Mouse (Mus musculus) forebrain, embryonic 13.5 days (tissue): Measurements from ENCODE around the gene Zkscan3. TPM values are rescaled to one million over a fixed set of nuclear protein-coding genes. Genes with fewer than 3 reads are reported as not detected.
A peak's percentile ranks its signal among the peaks of the same experiment; 100 is the strongest.

Source experiments
- ATAC-seq: fragments of 200-750 bp; cut with Nextera tagmentation; 2 replicates; pipeline ENCODE4 v1.8.0; 2017
- H3K27ac ChIP-seq: fragments of 300-500 bp; sonication (generic); 2 replicates; pipeline ENCODE4 v1.5.1; 2015; ENCODE audit warnings: inconsistent platforms, mild to moderate bottlenecking, moderate library complexity
- H3K27me3 ChIP-seq: fragments of 300-500 bp; sonication (generic); 2 replicates; pipeline ENCODE4 v1.6.1; 2015; ENCODE audit warnings: mild to moderate bottlenecking, inconsistent platforms
- H3K36me3 ChIP-seq: fragments of 300-500 bp; sonication (generic); 2 replicates; pipeline ENCODE4 v1.6.1; 2015; ENCODE audit warnings: mild to moderate bottlenecking, inconsistent platforms; ENCODE audit not compliant: poor library complexity, severe bottlenecking
- H3K4me1 ChIP-seq: fragments of 300-500 bp; sonication (generic); 2 replicates; pipeline ENCODE4 v1.6.1; 2015; ENCODE audit warnings: inconsistent platforms
- H3K4me2 ChIP-seq: fragments of 300-500 bp; sonication (generic); 2 replicates; pipeline ENCODE4 v1.6.1; 2015; ENCODE audit warnings: inconsistent platforms, mild to moderate bottlenecking, moderate library complexity
- H3K4me3 ChIP-seq: fragments of 300-500 bp; sonication (generic); 2 replicates; pipeline ENCODE4 v1.5.1; 2015; ENCODE audit warnings: mild to moderate bottlenecking, inconsistent platforms
- H3K9ac ChIP-seq: fragments of 300-500 bp; sonication (generic); 2 replicates; pipeline ENCODE4 v1.6.1; 2015; ENCODE audit warnings: mild to moderate bottlenecking, inconsistent platforms
- H3K9me3 ChIP-seq: fragments of 300-500 bp; sonication (generic); replicated peaks from 2 replicates; pipeline ENCODE4 v1.6.1; 2016; ENCODE audit warnings: inconsistent platforms
- WGBS: fragments of 180-500 bp; shearing (Covaris S2); methylation state at CpG from one replicate; pipeline ENCODE4 v1.1.7; 2015; 5-methylcytosine and 5-hydroxymethylcytosine counted together
- polyA plus RNA-seq: library from polyadenylated mRNA; unstranded; fragments of >200 nt; fragmentation: Nextera tagmentation; extraction: Ambion mirVana; gene quantifications from 2 replicates; pipeline ENCODE4 v1.2.1, GENCODE M21; 2015

Zkscan3 gene
- 97.9 and 98.4 TPM in 2 replicates for polyA plus RNA-seq

GRCm38 (mm10) chr13:21402287-21402846 is at the start of gene Zkscan3:
Gene Zkscan3, minus strand, starts transcription at chr13:21402755.
- Histone ChIP-seq H3K9ac (peak within 1 kb of the TSS; percentile 85), H3K9me3 (no peaks in the 10 kb centered on the region), H3K27me3 (0 out of 2 replicates have a peak, but pooled peaks cover 8% of the 10 kb centered on the region), H3K4me3 (peak within 1 kb of the TSS; percentile 82), H3K4me1 (peaks cover 18% of the 10 kb centered on the region), H3K27ac (no peak within 1 kb of the TSS), H3K36me3 (peaks cover 14% of the 10 kb centered on the region), H3K4me2 (peak within 1 kb of the TSS; percentile 86)
- under 1% methylated on average over 35 of the region's 35 CpGs for WGBS
- peak; percentile 97 for ATAC-seq

GRCm38 (mm10) chr13:21447856-21448614 is 45.5 kb upstream of the Zkscan3 start:
- Histone ChIP-seq H3K4me2 (no peak overlapping the region), H3K27ac (no peak overlapping the region), H3K27me3 (no peaks in the 10 kb centered on the region), H3K9me3 (no peaks in the 10 kb centered on the region), H3K4me3 (no peak overlapping the region), H3K9ac (no peak overlapping the region), H3K36me3 (peaks cover 64% of the 10 kb centered on the region), H3K4me1 (peaks cover 20% of the 10 kb centered on the region)
- 69% methylated on average over 16 of the region's 16 CpGs for WGBS
- ATAC-seq = no peak

GRCm38 (mm10) chr13:21446796-21447195 is 44.2 kb upstream of the Zkscan3 start:
- no peaks in the 10 kb centered on the region for H3K27me3 ChIP-seq
- H3K4me3 ChIP-seq = no peak overlapping the region
- no peak for ATAC-seq
- no peak overlapping the region for H3K4me2 ChIP-seq
- H3K36me3 ChIP-seq = peaks cover 69% of the 10 kb centered on the region
- no peaks in the 10 kb centered on the region for H3K9me3 ChIP-seq
- 91% methylated on average over 9 of the region's 9 CpGs for WGBS
- no peak overlapping the region for H3K27ac ChIP-seq
- H3K9ac ChIP-seq = no peak overlapping the region
- peaks cover 8% of the 10 kb centered on the region; the same call in 1 of the 2 replicates for H3K4me1 ChIP-seq

GRCm38 (mm10) chr13:21441207-21441572 is 38.6 kb upstream of the Zkscan3 start:
- WGBS = 17% methylated on average over 10 of the region's 10 CpGs
- Histone ChIP-seq H3K4me3 (peak overlapping the region; percentile 59), H3K9ac (peak overlapping the region; percentile 79), H3K9me3 (no peaks in the 10 kb centered on the region), H3K4me1 (peaks cover 14% of the 10 kb centered on the region), H3K27me3 (no peaks in the 10 kb centered on the region), H3K4me2 (peak overlapping the region; percentile 84), H3K36me3 (peaks cover 35% of the 10 kb centered on the region), H3K27ac (peak overlapping the region; percentile 52; the same call in 1 of the 2 replicates)
- ATAC-seq = peak; percentile 39

GRCm38 (mm10) chr13:21440503-21441206 is 38.1 kb upstream of the Zkscan3 start, which contains the start of gene Pgbd1:
Gene Pgbd1, minus strand, starts transcription at chr13:21441058.
- peak within 1 kb of the TSS; percentile 59 for H3K4me3 ChIP-seq
- peaks cover 14% of the 10 kb centered on the region for H3K4me1 ChIP-seq
- ATAC-seq = peak; percentile 95
- WGBS = 2% methylated on average over 32 of the region's 32 CpGs
- peak within 1 kb of the TSS; percentile 79 for H3K9ac ChIP-seq
- H3K27ac ChIP-seq = peak within 1 kb of the TSS; percentile 52
- H3K36me3 ChIP-seq = peaks cover 30% of the 10 kb centered on the region
- H3K27me3 ChIP-seq = no peaks in the 10 kb centered on the region
- H3K4me2 ChIP-seq = peak within 1 kb of the TSS; percentile 84
- no peaks in the 10 kb centered on the region for H3K9me3 ChIP-seq

- Histone ChIP-seq H3K9me3 (no peaks in the 10 kb centered on the region), H3K27ac (no peak overlapping the region), H3K4me2 (no peak overlapping the region), H3K9ac (no peak overlapping the region), H3K4me3 (no peak overlapping the region), H3K27me3 (no peaks in the 10 kb centered on the region), H3K4me1 (peaks cover 8% of the 10 kb centered on the region), H3K36me3 (no peaks in the 10 kb centered on the region)
- 90% methylated on average over 4 of the region's 4 CpGs for WGBS
- ATAC-seq = no peak
These were observed 32.9 kb upstream of the Zkscan3 start for GRCm38 (mm10) chr13:21435476-21435875.

GRCm38 (mm10) chr13:21427631-21428030 is 25.1 kb upstream of the Zkscan3 start:
- Histone ChIP-seq H3K4me3 (no peak overlapping the region), H3K4me2 (no peak overlapping the region), H3K4me1 (no peaks in the 10 kb centered on the region), H3K9ac (no peak overlapping the region), H3K9me3 (no peaks in the 10 kb centered on the region), H3K36me3 (no peaks in the 10 kb centered on the region), H3K27ac (no peak overlapping the region), H3K27me3 (no peaks in the 10 kb centered on the region)
- no peak for ATAC-seq
- 97% methylated on average over 1 of the region's 1 CpGs for WGBS

- 63% methylated on average over 5 of the region's 5 CpGs for WGBS
These were observed 20.7 kb upstream of the Zkscan3 start for GRCm38 (mm10) chr13:21423301-21423700.

GRCm38 (mm10) chr13:21418865-21419264 is 16.3 kb upstream of the Zkscan3 start:
- Histone ChIP-seq H3K36me3 (no peaks in the 10 kb centered on the region), H3K4me1 (no peaks in the 10 kb centered on the region), H3K4me2 (no peak overlapping the region), H3K4me3 (no peak overlapping the region), H3K27me3 (no peaks in the 10 kb centered on the region), H3K27ac (no peak overlapping the region), H3K9ac (no peak overlapping the region), H3K9me3 (no peaks in the 10 kb centered on the region)
- 71% methylated on average over 6 of the region's 6 CpGs for WGBS
- no peak for ATAC-seq

More at GRCm38 (mm10) chr13:21423301-21423700, 20.7 kb upstream of the Zkscan3 start:
- Histone ChIP-seq H3K4me2 (no peak overlapping the region), H3K27ac (no peak overlapping the region), H3K27me3 (no peaks in the 10 kb centered on the region), H3K36me3 (no peaks in the 10 kb centered on the region), H3K4me1 (no peaks in the 10 kb centered on the region), H3K4me3 (no peak overlapping the region), H3K9me3 (no peaks in the 10 kb centered on the region), H3K9ac (no peak overlapping the region)
- no peak for ATAC-seq

GRCm38 (mm10) chr13:21417298-21418010 is 14.9 kb upstream of the Zkscan3 start:
- Histone ChIP-seq H3K4me1 (no peaks in the 10 kb centered on the region), H3K27me3 (no peaks in the 10 kb centered on the region), H3K36me3 (no peaks in the 10 kb centered on the region), H3K4me3 (no peak overlapping the region), H3K9me3 (no peaks in the 10 kb centered on the region), H3K27ac (no peak overlapping the region), H3K4me2 (no peak overlapping the region), H3K9ac (no peak overlapping the region)
- ATAC-seq = no peak
- WGBS = 79% methylated on average over 6 of the region's 6 CpGs

GRCm38 (mm10) chr13:21415750-21416149 is 13.2 kb upstream of the Zkscan3 start:
- Histone ChIP-seq H3K4me2 (no peak overlapping the region), H3K27me3 (no peaks in the 10 kb centered on the region), H3K9ac (no peak overlapping the region), H3K4me3 (no peak overlapping the region), H3K36me3 (no peaks in the 10 kb centered on the region), H3K27ac (no peak overlapping the region), H3K9me3 (no peaks in the 10 kb centered on the region), H3K4me1 (no peaks in the 10 kb centered on the region)
- ATAC-seq = no peak
- WGBS = 96% methylated on average over 2 of the region's 2 CpGs
